Mouse (Mus musculus): Measurements from ENCODE around the gene Zfp213. TPM values are rescaled to one million over a fixed set of nuclear protein-coding genes. Genes with fewer than 3 reads are reported as not detected.

The Zfp213 gene
- total and polyA plus RNA-seq, 2 experiments from 2014 or later, result 10.9 to 18.8 TPM

- Histone ChIP-seq H3K4me2 (ENCODE audit: low read depth) (peak overlapping the region; percentile 75), H3K36me3 (ENCODE audit: insufficient read depth) (no peaks in the 10 kb centered on the region), H3K9ac (peak overlapping the region; percentile 64), H3K9me3 (ENCODE audit: low read length) (no peaks in the 10 kb centered on the region), H3K4me1 (ENCODE audit: insufficient read depth) (no peaks in the 10 kb centered on the region), H3K4me3 (ENCODE audit: low read depth, low read length) (peak overlapping the region; percentile 46), H3K27me3 (ENCODE audit: insufficient read depth, low read length) (no peaks in the 10 kb centered on the region), H3K27ac (ENCODE audit: low read depth, low read length) (peak overlapping the region; percentile 80)
- peak; percentile 99 for ATAC-seq
- WGBS, result 7% methylated on average over 34 of the region's 34 CpGs
- peak; percentile 97 for DNase-seq
- no peak for TF ChIP-seq CTCF (IDR thresholded peaks at IDR 0.05; ENCODE audit: low read depth)
Observed at GRCm38 (mm10) chr17:23592208-23592925, 28.3 kb upstream of the Zfp213 start.

DNA sequence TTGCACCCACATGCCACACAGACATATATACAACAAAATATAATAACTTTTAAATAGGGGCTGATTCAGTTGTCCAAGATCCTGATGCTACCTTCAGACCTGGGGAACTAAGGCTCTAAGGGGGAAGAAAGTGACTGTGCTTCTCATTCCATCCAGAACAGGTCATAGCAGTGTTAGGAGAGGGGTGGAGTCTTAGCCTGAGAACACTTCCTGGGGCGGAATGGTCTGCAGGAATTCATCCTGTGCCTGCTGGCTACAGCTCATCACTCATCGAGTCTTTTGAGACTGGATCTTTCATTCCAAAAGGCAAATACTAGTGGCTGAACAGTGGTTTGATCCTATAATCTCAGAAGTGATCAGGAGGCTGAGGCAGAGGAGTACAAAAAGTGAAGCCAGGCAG, 23.2 kb upstream of the Zfp213 start:
- DNase-seq (no peak), ATAC-seq (no peak)
- TF ChIP-seq CTCF (IDR thresholded peaks at IDR 0.05; ENCODE audit: low read depth), result no peak
- Histone ChIP-seq H3K4me2 (ENCODE audit: low read depth) (no peak overlapping the region), H3K9me3 (ENCODE audit: low read length) (no peaks in the 10 kb centered on the region), H3K4me1 (ENCODE audit: insufficient read depth) (peaks cover 15% of the 10 kb centered on the region), H3K36me3 (ENCODE audit: insufficient read depth) (no peaks in the 10 kb centered on the region), H3K4me3 (ENCODE audit: low read depth, low read length) (no peak overlapping the region), H3K27me3 (ENCODE audit: insufficient read depth, low read length) (no peaks in the 10 kb centered on the region), H3K9ac (no peak overlapping the region), H3K27ac (ENCODE audit: low read depth, low read length) (no peak overlapping the region)
- 62% methylated on average over 2 of the region's 2 CpGs for WGBS

DNA sequence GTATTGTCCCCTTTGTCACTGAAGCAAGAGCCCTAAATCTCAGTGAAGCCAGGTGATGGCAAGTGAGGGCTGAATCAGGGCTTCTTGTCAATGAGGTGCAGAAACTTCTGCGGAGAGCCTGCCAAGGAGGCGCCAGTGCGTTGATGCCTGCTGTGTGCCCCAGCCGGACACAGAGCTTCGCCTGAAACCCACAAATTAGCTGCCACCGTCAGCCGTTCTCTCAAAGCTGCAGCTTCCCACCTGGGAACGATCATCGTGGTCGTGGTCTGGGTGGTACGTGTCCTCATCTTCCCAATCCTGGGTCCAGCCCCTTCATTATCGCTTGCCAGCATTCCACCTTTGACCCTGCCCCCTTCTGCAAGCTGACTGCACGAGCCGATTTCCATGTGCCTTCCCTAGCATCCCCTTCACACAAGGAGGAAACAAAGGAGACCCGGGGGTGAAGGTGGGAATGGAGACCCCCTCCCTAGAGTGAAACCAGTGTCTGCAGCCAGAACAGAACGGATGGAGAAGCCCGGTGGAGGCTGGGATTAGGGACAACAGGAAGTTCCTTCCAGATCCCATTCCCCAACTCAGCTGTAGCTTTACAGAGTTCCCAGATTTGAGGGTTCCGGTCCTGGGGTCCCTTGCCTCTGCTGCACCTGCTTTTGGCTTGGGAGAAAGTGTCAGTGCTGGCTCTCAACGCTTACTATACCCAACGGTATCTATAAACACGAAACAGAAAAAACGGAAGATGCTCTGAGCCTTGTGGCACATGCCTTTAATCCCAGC, 21.9 kb upstream of the Zfp213 start:
- Histone ChIP-seq H3K9me3 (ENCODE audit: low read length) (no peaks in the 10 kb centered on the region), H3K4me2 (ENCODE audit: low read depth) (peak overlapping the region; percentile 89), H3K4me1 (ENCODE audit: insufficient read depth) (peaks cover 15% of the 10 kb centered on the region), H3K9ac (peak overlapping the region; percentile 89), H3K27ac (ENCODE audit: low read depth, low read length) (peak overlapping the region; percentile 84), H3K4me3 (ENCODE audit: low read depth, low read length) (peak overlapping the region; percentile 77), H3K27me3 (ENCODE audit: insufficient read depth, low read length) (no peaks in the 10 kb centered on the region), H3K36me3 (ENCODE audit: insufficient read depth) (0 out of 2 replicates have a peak, but pooled peaks cover 5% of the 10 kb centered on the region)
- TF ChIP-seq CTCF (IDR thresholded peaks at IDR 0.05; ENCODE audit: low read depth), result no peak
- DNase-seq (peak; percentile 91), ATAC-seq (peak; percentile 98)
- under 1% methylated on average over 22 of the region's 22 CpGs for WGBS

GRCm38 (mm10) chr17:23584786-23585185, 20.7 kb upstream of the Zfp213 start:
- Histone ChIP-seq H3K4me1 (ENCODE audit: insufficient read depth) (peaks cover 15% of the 10 kb centered on the region), H3K27me3 (ENCODE audit: insufficient read depth, low read length) (no peaks in the 10 kb centered on the region), H3K36me3 (ENCODE audit: insufficient read depth) (peaks cover 16% of the 10 kb centered on the region), H3K4me3 (ENCODE audit: low read depth, low read length) (peak overlapping the region; percentile 77), H3K27ac (ENCODE audit: low read depth, low read length) (no peak overlapping the region), H3K4me2 (ENCODE audit: low read depth) (peak overlapping the region; percentile 89), H3K9me3 (ENCODE audit: low read length) (no peaks in the 10 kb centered on the region), H3K9ac (0 out of 2 replicates have a peak overlapping the region, but pooled peaks have one; percentile 89)
- no peak for DNase-seq
- no peak for TF ChIP-seq CTCF (IDR thresholded peaks at IDR 0.05; ENCODE audit: low read depth)
- WGBS, result 85% methylated on average over 8 of the region's 8 CpGs
- no peak for ATAC-seq

- Histone ChIP-seq H3K9ac (no peak overlapping the region), H3K9me3 (ENCODE audit: low read length) (no peaks in the 10 kb centered on the region), H3K27me3 (ENCODE audit: insufficient read depth, low read length) (no peaks in the 10 kb centered on the region), H3K4me3 (ENCODE audit: low read depth, low read length) (no peak overlapping the region), H3K4me2 (ENCODE audit: low read depth) (no peak overlapping the region), H3K27ac (ENCODE audit: low read depth, low read length) (no peak overlapping the region), H3K36me3 (ENCODE audit: insufficient read depth) (peaks cover 64% of the 10 kb centered on the region), H3K4me1 (ENCODE audit: insufficient read depth) (no peaks in the 10 kb centered on the region)
- ATAC-seq (no peak), DNase-seq (no peak)
- 94% methylated on average over 38 of the region's 38 CpGs for WGBS
- TF ChIP-seq CTCF (IDR thresholded peaks at IDR 0.05; ENCODE audit: low read depth), result no peak
Observed at GRCm38 (mm10) chr17:23575951-23576552, 12.0 kb upstream of the Zfp213 start.

- Histone ChIP-seq H3K4me1 (ENCODE audit: insufficient read depth) (no peaks in the 10 kb centered on the region), H3K4me2 (ENCODE audit: low read depth) (no peak overlapping the region), H3K36me3 (ENCODE audit: insufficient read depth) (peaks cover 45% of the 10 kb centered on the region), H3K27ac (ENCODE audit: low read depth, low read length) (no peak overlapping the region), H3K4me3 (ENCODE audit: low read depth, low read length) (no peak overlapping the region), H3K27me3 (ENCODE audit: insufficient read depth, low read length) (no peaks in the 10 kb centered on the region), H3K9ac (no peak overlapping the region), H3K9me3 (ENCODE audit: low read length) (no peaks in the 10 kb centered on the region)
- DNase-seq (no peak), ATAC-seq (no peak)
- WGBS, result 93% methylated on average over 8 of the region's 8 CpGs
- TF ChIP-seq CTCF (IDR thresholded peaks at IDR 0.05; ENCODE audit: low read depth), result no peak
Observed at GRCm38 (mm10) chr17:23574130-23574529, 10.1 kb upstream of the Zfp213 start.

All from forebrain, postnatal 0 days (tissue).